Mouse (Mus musculus): ENCODE data around the gene Ephb1. TPM values are rescaled to one million over a fixed set of nuclear protein-coding genes. Genes with fewer than 3 reads are reported as not detected.

The Ephb1 gene
- polyA plus RNA-seq, 1 experiment, result 2.5 TPM

DNA sequence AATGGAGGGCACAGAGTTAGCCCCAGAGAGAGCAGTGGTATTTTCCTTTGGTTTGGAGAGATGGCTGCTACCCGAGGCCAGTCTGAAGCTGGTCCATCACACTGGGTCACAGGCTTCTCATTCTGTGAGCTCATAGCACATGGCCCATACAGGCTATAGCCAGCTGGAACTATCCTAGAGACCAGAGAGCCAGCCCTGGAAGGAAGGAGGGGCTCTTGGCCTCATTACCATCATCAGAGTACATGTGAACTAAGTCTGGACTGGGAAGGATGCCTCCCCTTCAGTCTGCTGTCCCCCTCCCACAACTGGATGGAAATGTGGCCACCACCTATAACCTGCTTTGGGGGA lies 142.5 kb downstream of the Ephb1 start:
- Histone ChIP-seq H3K79me2 (ENCODE audit: control insufficient read depth, insufficient read depth) (no peaks in the 10 kb centered on the region), H3ac (ENCODE audit: control insufficient read depth, insufficient read length) (no peak overlapping the region), H3K27me3 (ENCODE audit: control insufficient read depth, insufficient read depth, insufficient read length) (no peaks in the 10 kb centered on the region), H3K4me3 (no peak overlapping the region), H3K36me3 (ENCODE audit: control insufficient read depth, insufficient read depth) (no peaks in the 10 kb centered on the region), H3K4me2 (ENCODE audit: low read depth) (no peak overlapping the region)
- no peak for TF ChIP-seq MAX (IDR thresholded peaks at IDR 0.05; ENCODE audit: low read depth)
- TF ChIP-seq TCF12 (IDR thresholded peaks at IDR 0.05; ENCODE audit: insufficient read depth, poor library complexity, severe bottlenecking), result no peak
- TF ChIP-seq USF1 (IDR thresholded peaks at IDR 0.05; ENCODE audit: low read depth), result no peak
- TF ChIP-seq SRF (IDR thresholded peaks at IDR 0.05; ENCODE audit: control insufficient read depth, insufficient read length, low read depth), result no peak
- no peak for TF ChIP-seq MYOD1 (IDR thresholded peaks at IDR 0.05; ENCODE audit: control insufficient read depth in 1 of 3, insufficient read length in 2 of 3, low read depth in 2 of 3)

DNA sequence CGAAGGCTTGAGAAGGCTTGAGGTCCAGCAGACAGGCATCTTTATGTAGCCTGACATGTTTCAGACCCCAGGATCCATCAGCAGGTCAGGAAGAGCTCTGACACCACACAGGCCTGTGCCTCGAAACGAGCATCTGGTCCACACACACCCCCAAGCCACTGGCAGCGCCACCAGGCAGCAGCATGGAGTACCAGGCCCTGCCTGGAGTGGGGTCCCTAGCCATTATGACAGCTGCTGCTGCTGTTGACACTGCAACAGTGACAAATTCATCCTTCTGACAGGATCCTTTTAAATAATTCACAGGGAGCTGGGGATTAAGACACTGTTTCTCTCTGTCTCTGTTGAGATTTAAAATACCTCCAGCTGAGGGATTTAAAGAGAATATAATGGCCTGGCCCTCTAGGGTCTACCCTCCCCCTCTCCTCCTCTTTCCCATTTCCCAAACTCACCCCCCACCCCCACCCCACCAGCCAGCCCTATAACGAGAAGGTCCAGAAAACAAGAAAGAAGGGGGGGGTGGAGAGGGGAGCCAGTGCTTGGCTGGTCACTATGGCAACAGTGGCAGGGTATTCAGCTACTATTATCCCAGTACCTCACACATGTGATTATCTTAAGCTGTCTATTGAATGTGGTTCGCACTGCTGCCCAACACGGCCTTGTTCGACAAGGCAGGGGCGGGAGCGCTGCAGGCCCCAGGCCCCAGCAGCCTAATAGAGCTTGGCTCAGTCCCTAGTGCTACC lies 143.0 kb downstream of the Ephb1 start:
- no peak overlapping the region for H3K4me3 ChIP-seq
- no peaks in the 10 kb centered on the region for H3K27me3 ChIP-seq (ENCODE audit: control insufficient read depth, insufficient read depth, insufficient read length)
- no peak for TF ChIP-seq TCF12 (IDR thresholded peaks at IDR 0.05; ENCODE audit: insufficient read depth, poor library complexity, severe bottlenecking)
- no peak overlapping the region for H3ac ChIP-seq (ENCODE audit: control insufficient read depth, insufficient read length)
- no peak overlapping the region for H3K4me2 ChIP-seq (ENCODE audit: low read depth)
- H3K79me2 ChIP-seq (ENCODE audit: control insufficient read depth, insufficient read depth), result no peaks in the 10 kb centered on the region
- H3K36me3 ChIP-seq (ENCODE audit: control insufficient read depth, insufficient read depth), result no peaks in the 10 kb centered on the region

DNA sequence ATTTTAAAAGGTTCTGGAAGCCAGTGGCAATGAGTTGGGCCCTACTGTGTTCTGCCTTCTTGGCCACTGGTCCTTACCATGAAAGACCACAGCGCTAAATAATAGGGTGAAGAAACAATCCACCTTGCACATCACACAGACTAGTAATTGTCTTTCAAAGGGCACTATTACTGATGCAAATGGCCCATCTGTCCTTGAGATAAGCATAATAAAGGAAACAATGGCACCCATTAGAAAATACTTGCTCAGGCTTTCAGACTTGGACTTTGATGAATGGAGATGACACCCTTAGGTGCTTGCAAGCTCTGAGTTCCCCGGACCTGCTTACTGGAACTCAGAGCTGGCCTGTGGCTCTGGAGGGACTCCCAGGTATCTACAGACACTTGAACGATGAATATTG lies 149.0 kb downstream of the Ephb1 start:
- TF ChIP-seq E2F4 (IDR thresholded peaks at IDR 0.05; ENCODE audit: insufficient read depth), result no peak
- TF ChIP-seq REST (IDR thresholded peaks at IDR 0.05; ENCODE audit: insufficient read depth, insufficient read length), result no peak
- no peak for TF ChIP-seq MYOD1 (IDR thresholded peaks at IDR 0.05; ENCODE audit: control insufficient read depth in 1 of 3, insufficient read length in 2 of 3, low read depth in 2 of 3)
- TF ChIP-seq USF1 (IDR thresholded peaks at IDR 0.05; ENCODE audit: low read depth), result no peak
- TF ChIP-seq TCF3 (IDR thresholded peaks at IDR 0.05; ENCODE audit: insufficient read length, low read depth), result no peak
- no peak for TF ChIP-seq TCF12 (IDR thresholded peaks at IDR 0.05; ENCODE audit: insufficient read depth, poor library complexity, severe bottlenecking)
- no peak for TF ChIP-seq MYOG (IDR thresholded peaks at IDR 0.05; ENCODE audit: control insufficient read depth in 1 of 3, insufficient read depth in 1 of 3, insufficient read length in 2 of 3, low read depth in 2 of 3)
- no peak for TF ChIP-seq POLR2AphosphoS2 (IDR thresholded peaks at IDR 0.05; ENCODE audit: insufficient read length, low read depth)
- TF ChIP-seq CEBPB (IDR thresholded peaks at IDR 0.05; ENCODE audit: insufficient read depth, poor library complexity, severe bottlenecking), result no peak
- no peak for TF ChIP-seq MAX (IDR thresholded peaks at IDR 0.05; ENCODE audit: low read depth)
- TF ChIP-seq POLR2A (IDR thresholded peaks at IDR 0.05; ENCODE audit: insufficient read length, low read depth), result no peak
- no peak for TF ChIP-seq SRF (IDR thresholded peaks at IDR 0.05; ENCODE audit: control insufficient read depth, insufficient read length, low read depth)
- no peaks in the 10 kb centered on the region for H3K79me2 ChIP-seq (ENCODE audit: control insufficient read depth, insufficient read depth)
- H3K4me3 ChIP-seq, result no peak overlapping the region
- H3K4me2 ChIP-seq (ENCODE audit: low read depth), result no peak overlapping the region
- H3ac ChIP-seq (ENCODE audit: control insufficient read depth, insufficient read length), result no peak overlapping the region
- no peaks in the 10 kb centered on the region for H3K36me3 ChIP-seq (ENCODE audit: control insufficient read depth, insufficient read depth)
- H3K27me3 ChIP-seq (ENCODE audit: control insufficient read depth, insufficient read depth, insufficient read length), result no peaks in the 10 kb centered on the region

DNA sequence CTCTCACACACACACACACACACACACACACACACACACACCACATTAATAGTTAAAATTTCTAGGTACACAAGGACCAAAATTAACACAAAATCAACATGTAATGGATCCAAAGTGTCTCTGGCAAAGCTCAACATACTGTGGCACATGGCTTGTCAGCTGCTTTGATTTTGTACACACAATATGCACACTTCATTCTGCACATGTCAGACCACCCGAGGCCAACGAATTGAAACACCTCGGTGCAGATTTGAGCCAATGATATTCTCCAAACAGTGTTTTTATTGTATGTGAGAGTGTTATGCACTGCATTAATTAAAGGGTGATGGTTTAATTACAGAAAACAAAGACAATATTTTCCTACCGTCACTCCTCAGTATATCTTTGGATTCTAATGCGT lies 152.6 kb downstream of the Ephb1 start:
- TF ChIP-seq POLR2AphosphoS2 (IDR thresholded peaks at IDR 0.05; ENCODE audit: insufficient read length, low read depth) (no peak), E2F4 (IDR thresholded peaks at IDR 0.05; ENCODE audit: insufficient read depth) (no peak), REST (IDR thresholded peaks at IDR 0.05; ENCODE audit: insufficient read depth, insufficient read length) (no peak), MYOG (IDR thresholded peaks at IDR 0.05; ENCODE audit: control insufficient read depth in 1 of 3, insufficient read depth in 1 of 3, insufficient read length in 2 of 3, low read depth in 2 of 3) (no peak), POLR2A (IDR thresholded peaks at IDR 0.05; ENCODE audit: insufficient read length, low read depth) (no peak), USF1 (IDR thresholded peaks at IDR 0.05; ENCODE audit: low read depth) (no peak), TCF12 (IDR thresholded peaks at IDR 0.05; ENCODE audit: insufficient read depth, poor library complexity, severe bottlenecking) (no peak), TCF3 (IDR thresholded peaks at IDR 0.05; ENCODE audit: insufficient read length, low read depth) (no peak), MYOD1 (IDR thresholded peaks at IDR 0.05; ENCODE audit: control insufficient read depth in 1 of 3, insufficient read length in 2 of 3, low read depth in 2 of 3) (no peak), CEBPB (IDR thresholded peaks at IDR 0.05; ENCODE audit: insufficient read depth, poor library complexity, severe bottlenecking) (no peak), SRF (IDR thresholded peaks at IDR 0.05; ENCODE audit: control insufficient read depth, insufficient read length, low read depth) (no peak), MAX (IDR thresholded peaks at IDR 0.05; ENCODE audit: low read depth) (no peak)
- H3K36me3 ChIP-seq (ENCODE audit: control insufficient read depth, insufficient read depth), result no peaks in the 10 kb centered on the region
- H3ac ChIP-seq (ENCODE audit: control insufficient read depth, insufficient read length), result no peak overlapping the region
- H3K4me2 ChIP-seq (ENCODE audit: low read depth), result no peak overlapping the region
- no peak overlapping the region for H3K4me3 ChIP-seq
- H3K27me3 ChIP-seq (ENCODE audit: control insufficient read depth, insufficient read depth, insufficient read length), result no peaks in the 10 kb centered on the region
- H3K79me2 ChIP-seq (ENCODE audit: control insufficient read depth, insufficient read depth), result no peaks in the 10 kb centered on the region

DNA sequence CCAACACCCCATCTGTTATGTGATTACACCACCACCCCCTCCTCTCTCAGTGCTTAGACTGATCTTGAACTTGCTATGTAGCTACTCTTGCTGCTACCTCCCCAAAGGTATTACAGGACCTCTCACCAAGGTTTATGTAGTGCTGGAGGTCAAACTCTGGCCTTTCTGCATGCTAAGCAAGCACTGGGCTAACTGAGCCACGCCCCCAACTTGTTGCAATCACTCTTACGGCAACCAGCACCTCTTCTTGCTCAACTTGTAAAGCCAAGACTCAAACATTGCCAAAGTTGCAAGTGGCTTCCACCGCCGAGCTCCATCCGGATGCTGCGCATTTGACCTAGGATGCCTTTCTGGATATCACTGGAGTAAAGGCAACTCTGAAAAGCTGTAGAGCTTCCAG lies 157.6 kb downstream of the Ephb1 start:
- Histone ChIP-seq H3K79me2 (ENCODE audit: control insufficient read depth, insufficient read depth) (no peaks in the 10 kb centered on the region), H3K27me3 (ENCODE audit: control insufficient read depth, insufficient read depth, insufficient read length) (no peaks in the 10 kb centered on the region), H3ac (ENCODE audit: control insufficient read depth, insufficient read length) (no peak overlapping the region), H3K4me2 (ENCODE audit: low read depth) (no peak overlapping the region), H3K36me3 (ENCODE audit: control insufficient read depth, insufficient read depth) (no peaks in the 10 kb centered on the region), H3K4me3 (no peak overlapping the region)
- no peak for TF ChIP-seq TCF3 (IDR thresholded peaks at IDR 0.05; ENCODE audit: insufficient read length, low read depth)
- no peak for TF ChIP-seq POLR2A (IDR thresholded peaks at IDR 0.05; ENCODE audit: insufficient read length, low read depth)
- no peak for TF ChIP-seq SRF (IDR thresholded peaks at IDR 0.05; ENCODE audit: control insufficient read depth, insufficient read length, low read depth)
- no peak for TF ChIP-seq USF1 (IDR thresholded peaks at IDR 0.05; ENCODE audit: low read depth)
- no peak for TF ChIP-seq TCF12 (IDR thresholded peaks at IDR 0.05; ENCODE audit: insufficient read depth, poor library complexity, severe bottlenecking)
- no peak for TF ChIP-seq MYOG (IDR thresholded peaks at IDR 0.05; ENCODE audit: control insufficient read depth in 1 of 3, insufficient read depth in 1 of 3, insufficient read length in 2 of 3, low read depth in 2 of 3)
- no peak for TF ChIP-seq MAX (IDR thresholded peaks at IDR 0.05; ENCODE audit: low read depth)
- TF ChIP-seq REST (IDR thresholded peaks at IDR 0.05; ENCODE audit: insufficient read depth, insufficient read length), result no peak
- TF ChIP-seq POLR2AphosphoS2 (IDR thresholded peaks at IDR 0.05; ENCODE audit: insufficient read length, low read depth), result no peak
- TF ChIP-seq MYOD1 (IDR thresholded peaks at IDR 0.05; ENCODE audit: control insufficient read depth in 1 of 3, insufficient read length in 2 of 3, low read depth in 2 of 3), result no peak
- no peak for TF ChIP-seq CEBPB (IDR thresholded peaks at IDR 0.05; ENCODE audit: insufficient read depth, poor library complexity, severe bottlenecking)
- no peak for TF ChIP-seq E2F4 (IDR thresholded peaks at IDR 0.05; ENCODE audit: insufficient read depth)

Measured in myocyte (in vitro differentiated cells).